Mouse (Mus musculus): ENCODE measurements at regions not wholly inside any gene's neighbourhood (a gene's known extent, or its start where the extent isn't known, plus 50 kb on each side); places are given as distances from the start of the nearest gene placed in this dataset.
"Not testable (repeated sequence)": the region's sequence is repeated elsewhere in the genome, so short reads cannot be mapped to it uniquely, and the experiment has no call there.

DNA sequence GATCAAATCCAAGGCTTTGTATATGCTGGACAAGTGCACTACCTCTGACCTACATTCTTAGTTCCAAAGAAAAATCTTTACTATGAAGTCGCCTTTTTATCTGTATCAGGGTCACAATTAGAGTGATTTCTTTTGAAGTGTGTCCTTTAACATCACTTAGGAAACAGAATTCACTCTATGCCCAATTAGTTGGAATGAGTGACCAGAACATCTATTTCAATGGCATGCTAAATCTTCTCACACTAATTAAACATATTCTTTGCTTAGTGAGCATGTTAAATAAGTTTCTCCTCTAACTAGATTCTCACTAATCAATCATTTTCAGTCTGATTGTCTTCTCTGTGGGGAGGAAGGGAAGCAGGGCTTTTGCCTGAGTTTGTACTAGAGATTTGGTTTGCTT lies 84.9 kb downstream of the Arl6ip6 start:
- no peak for DNase-seq (ENCODE audit: low spot score in 2 of 2)

DNA sequence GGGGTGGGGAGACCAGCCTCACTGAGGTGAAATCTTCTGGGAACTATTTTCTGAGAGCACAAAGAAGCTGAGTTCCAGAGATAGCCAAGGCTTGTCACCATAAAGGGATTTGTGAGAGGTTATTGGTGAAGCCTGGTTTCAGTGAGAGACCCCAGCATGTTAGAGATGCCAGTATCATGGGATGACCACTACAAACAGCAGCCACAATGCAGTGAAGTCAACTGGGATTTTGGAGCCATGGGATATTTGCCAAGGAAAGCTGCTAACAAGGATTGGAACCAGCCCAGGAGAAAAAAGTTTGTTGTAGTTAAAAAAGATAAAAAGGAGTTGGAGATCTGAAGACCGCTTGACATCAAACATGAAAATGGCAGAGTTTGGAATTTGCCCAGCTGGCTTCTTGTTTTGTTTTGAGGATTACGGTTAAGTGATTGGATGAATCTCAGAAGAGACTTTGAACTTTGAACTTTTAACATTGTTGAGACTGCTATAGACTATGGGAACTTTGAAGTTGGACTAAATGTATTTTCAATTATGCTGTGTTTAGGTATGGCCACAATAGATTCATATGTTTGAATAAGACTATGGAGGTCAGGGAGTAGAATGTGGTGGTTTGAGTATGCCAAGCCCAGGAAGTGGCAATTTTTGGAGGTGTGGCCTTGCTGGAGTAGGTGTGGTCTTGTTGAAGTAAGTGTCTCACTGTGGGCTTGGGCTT lies 110.3 kb downstream of the Arl6ip6 start:
- DNase-seq (ENCODE audit: low spot score in 2 of 2): no peak

DNA sequence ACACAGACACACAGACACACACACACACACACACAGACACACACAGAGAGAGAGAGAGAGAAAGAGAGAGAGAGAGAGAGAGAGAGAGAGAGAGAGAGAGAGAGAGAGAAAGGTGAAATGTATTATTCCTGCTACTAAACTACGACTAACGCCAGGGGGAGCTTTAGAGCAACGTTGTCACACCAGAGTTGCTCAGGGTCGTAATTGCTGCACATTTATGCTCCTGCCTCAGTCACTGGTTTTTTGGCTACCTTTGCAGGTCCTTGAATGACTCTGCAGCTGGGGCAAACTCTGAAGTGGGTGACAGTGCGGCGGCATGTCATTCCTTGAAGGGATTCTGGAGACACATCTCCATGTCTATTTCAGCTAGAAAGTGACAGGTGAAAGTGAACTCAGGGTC lies 139.2 kb downstream of the Arl6ip6 start:
- DNase-seq (ENCODE audit: low spot score in 2 of 2): peak; percentile 50 to 65

GRCm38 (mm10) chr2:53359026-53359425 lies 167.5 kb downstream of the Arl6ip6 start:
- no peak for DNase-seq (ENCODE audit: low spot score in 2 of 2)

DNA sequence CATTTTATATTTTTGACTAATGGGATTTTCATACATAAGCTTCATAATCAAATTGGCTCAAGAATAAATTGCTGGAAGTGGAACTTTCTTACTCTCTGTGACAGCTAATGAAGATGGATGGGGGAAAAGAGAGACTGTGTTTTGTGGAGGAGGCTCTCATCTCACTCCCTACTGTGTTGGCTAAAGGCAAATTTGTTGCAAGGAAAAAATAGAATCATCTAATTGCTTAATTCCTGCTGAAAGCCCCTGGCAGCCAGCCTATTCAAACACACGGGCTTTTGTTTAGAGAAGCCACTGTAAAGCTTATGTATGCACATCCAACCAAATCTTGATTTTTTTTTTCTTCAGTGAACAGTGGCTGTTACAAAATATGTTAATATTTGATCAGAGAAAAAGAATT lies 190.8 kb downstream of the Arl6ip6 start:
- no peak for DNase-seq (ENCODE audit: low spot score in 2 of 2)

- no peak for DNase-seq (ENCODE audit: low spot score in 2 of 2)
These were observed 193.1 kb downstream of the Arl6ip6 start for GRCm38 (mm10) chr2:53384545-53385176.

GRCm38 (mm10) chr2:53388652-53389051 lies 197.1 kb downstream of the Arl6ip6 start:
- DNase-seq (ENCODE audit: low spot score in 2 of 2): no peak

GRCm38 (mm10) chr2:53414471-53414870 lies 222.9 kb downstream of the Arl6ip6 start:
- no peak for DNase-seq (ENCODE audit: low spot score in 2 of 2)

DNA sequence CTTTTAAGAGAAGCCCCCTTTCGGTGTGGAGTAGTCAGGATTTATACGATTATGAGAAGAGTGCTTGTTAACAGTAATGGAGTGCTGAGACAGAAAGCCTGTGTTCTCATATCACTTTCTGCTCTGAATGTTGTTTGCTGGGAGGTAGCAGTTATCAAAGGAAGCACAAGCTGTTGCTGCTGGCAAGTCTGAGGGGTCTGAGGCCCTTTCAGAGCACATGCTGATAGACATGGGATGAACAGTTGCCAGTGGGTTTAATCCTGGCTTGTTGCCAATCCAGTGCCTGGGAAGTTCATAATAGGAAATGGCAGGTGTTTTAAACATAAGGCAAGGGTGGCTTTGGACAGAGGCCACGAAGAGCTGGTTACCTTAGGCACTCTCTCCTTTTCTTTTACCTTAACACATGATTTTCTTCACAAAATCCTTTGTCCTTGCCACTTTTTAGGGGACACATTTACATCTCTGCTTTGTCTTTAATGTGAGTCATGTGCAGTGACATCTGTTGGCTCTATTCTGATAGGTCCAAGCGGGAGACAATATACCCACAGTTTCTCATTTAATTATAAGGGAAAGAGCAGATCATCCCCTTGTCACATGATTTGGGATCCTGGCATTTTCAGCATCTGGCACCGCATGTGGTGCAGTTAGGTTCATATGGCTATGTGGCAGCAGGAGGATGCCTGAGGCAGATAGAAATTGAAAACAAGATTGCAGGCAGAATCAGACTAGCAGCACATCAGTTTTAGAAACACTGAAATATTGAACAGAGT lies 245.7 kb downstream of the Arl6ip6 start:
- peak; percentile 66 to 69 for DNase-seq (ENCODE audit: low spot score in 2 of 2)

DNA sequence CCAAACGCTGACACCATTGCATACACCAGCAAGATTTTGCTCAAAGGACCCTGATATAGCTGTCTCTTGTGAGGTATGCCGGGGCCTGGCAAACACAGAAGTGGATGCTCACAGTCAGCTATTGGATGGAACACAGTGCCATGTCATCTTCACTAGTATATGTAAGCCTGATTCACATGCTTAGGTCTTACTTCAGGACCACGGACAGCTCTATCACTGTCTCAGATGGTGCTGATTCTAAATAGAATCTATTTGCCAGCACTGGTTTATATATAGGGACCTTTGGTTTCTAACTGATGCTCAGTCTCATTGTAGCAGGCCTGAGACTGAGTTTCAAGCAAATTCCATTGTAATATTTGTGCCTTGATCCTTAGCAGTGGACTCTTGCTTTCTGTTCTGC lies 248.8 kb downstream of the Arl6ip6 start:
- DNase-seq (ENCODE audit: low spot score in 2 of 2): peak in 1 of 2 experiments; percentile 15

DNA sequence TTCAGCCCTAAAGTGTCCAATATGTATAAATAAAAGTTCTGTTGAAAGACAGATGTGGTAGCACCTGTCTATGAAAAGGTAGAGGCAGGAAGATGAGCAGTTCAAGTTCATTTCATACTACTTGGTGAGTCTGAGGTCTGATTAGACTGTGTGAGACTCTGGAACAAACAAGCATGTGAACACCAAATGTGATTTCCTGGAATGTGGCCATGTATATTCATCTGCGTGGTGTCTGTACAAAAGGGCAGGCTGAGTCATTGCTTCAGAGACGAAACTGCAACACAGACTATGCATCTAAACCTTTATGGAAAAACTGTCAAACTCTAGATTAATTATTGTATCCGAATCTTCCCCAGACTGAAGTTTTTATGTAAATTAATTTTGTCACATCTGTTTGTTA lies 268.7 kb downstream of the Arl6ip6 start:
- no peak for DNase-seq (ENCODE audit: low spot score in 2 of 2)

- DNase-seq (ENCODE audit: low spot score in 2 of 2): no peak
These were observed 282.9 kb downstream of the Arl6ip6 start for GRCm38 (mm10) chr2:53474455-53474854.

DNA sequence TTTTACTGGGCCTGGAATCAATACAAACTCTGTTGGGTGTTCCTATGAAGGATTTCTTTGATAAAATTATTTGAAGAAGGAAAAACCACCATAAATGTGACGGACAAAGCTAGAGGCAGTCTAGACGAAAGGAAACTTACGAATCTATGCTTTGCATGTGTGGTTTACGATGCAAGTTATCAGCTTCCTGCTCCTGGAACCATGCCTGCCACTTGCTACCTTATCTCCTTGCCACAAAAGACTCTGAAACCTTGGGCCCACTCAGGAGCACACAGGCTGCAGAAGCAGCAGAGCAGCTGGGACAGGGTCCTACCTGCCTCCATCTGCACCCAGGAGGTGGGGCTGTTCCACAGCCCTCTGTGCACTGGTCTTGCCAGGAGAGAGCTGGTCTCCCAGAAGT lies 287.5 kb downstream of the Arl6ip6 start:
- not testable (repeated sequence) for DNase-seq (ENCODE audit: low spot score in 2 of 2)

- DNase-seq (ENCODE audit: low spot score in 2 of 2): no peak
These were observed 296.8 kb downstream of the Arl6ip6 start for GRCm38 (mm10) chr2:53488301-53488700.

- DNase-seq (ENCODE audit: low spot score in 2 of 2): no peak
These were observed 299.5 kb downstream of the Arl6ip6 start for GRCm38 (mm10) chr2:53490805-53491585.

DNA sequence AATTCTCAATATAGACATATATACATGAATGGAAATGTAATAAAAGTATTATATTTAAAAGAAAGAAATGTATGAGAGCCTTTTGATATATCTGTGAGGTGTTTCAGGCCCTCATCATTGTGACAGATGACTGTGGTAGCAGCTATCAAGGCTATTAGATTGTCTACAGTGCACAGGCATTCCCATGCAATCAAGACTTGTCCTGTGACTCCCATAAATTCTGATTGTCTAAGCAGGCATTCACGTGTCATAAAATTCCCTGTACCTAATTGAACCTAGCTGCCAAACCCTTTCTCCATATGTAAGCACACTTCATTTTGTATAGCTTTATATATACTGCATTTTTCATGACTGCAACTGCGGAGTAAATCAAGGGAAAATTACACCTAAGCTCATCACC lies 301.3 kb downstream of the Arl6ip6 start:
- no peak for DNase-seq (ENCODE audit: low spot score in 2 of 2)

DNA sequence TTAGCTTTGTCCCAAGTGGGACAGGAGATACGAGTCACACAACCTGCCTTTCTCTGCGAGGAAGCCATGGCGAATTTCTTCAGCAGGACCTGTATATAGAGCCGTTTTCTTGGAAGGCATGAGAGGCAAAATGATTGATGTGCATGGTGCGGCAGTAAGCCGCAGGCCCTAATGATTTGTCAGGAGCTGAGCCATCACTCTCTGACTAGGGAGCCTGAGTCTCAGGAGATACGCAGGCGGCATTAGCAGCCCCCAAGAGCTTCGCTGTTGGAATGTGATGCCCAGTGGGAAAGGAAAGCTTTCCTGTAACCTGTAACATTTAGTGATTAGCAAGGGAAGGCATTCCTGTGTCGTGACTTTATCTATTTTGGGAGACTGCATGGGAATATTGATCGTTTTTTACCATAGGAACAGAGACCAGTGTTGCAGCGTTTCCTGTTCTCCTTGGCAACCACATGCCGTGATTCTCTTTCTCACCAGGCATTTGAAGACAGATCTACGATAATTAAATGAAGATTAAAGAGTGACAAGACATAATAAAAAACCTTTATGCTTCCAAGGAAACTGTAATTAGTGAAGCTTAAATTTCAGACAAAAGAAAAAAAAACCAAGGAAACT lies 310.2 kb downstream of the Arl6ip6 start:
- DNase-seq (ENCODE audit: low spot score in 2 of 2): peak in 1 of 2 experiments; percentile 20

DNA sequence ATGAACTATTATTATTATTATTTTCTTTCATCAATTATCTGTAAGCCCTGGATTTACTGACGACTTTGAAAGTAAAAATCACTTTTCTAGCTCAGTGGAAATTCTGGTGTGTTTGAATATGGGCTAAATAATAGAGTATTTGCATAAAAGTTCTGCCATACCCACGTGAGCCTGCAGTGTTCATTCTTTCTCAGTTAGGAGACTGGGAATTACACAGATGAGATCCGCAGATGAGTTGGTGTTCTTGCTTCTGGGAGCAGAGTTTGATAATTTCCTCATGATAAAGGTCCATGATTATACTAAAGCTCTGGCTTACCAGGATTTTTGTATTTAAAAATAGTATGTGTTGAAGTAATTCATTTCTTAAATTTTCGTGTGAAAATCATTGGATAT lies 310.7 kb downstream of the Arl6ip6 start:
- DNase-seq (ENCODE audit: low spot score in 2 of 2): no peak

GRCm38 (mm10) chr2:53542097-53542496 lies 350.6 kb downstream of the Arl6ip6 start:
- DNase-seq (ENCODE audit: low spot score in 2 of 2): no peak

- DNase-seq (ENCODE audit: low spot score in 2 of 2): no peak
These were observed 382.5 kb downstream of the Arl6ip6 start for GRCm38 (mm10) chr2:53574007-53574406.

DNA sequence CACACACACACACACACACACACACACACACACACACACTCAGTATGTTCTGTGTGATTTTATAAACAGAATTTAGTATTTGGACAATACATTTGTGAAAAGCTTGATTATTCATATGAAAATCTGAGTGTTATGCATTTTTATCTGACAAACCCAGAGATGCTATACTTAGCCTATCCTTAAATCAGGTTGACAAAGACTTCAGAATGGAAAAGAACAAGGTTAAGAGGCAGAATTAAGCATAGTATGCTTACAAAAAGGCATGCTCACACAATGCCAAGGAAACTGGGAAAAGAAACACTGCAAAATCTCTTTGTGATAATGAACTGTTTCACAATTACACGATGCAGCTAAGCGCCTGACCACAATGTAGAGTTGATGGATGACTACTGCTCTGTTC lies 414.3 kb downstream of the Arl6ip6 start:
- DNase-seq (ENCODE audit: low spot score in 2 of 2): no peak

All from layer of hippocampus, postnatal 10 days (tissue).